In the genomic region with DNA sequence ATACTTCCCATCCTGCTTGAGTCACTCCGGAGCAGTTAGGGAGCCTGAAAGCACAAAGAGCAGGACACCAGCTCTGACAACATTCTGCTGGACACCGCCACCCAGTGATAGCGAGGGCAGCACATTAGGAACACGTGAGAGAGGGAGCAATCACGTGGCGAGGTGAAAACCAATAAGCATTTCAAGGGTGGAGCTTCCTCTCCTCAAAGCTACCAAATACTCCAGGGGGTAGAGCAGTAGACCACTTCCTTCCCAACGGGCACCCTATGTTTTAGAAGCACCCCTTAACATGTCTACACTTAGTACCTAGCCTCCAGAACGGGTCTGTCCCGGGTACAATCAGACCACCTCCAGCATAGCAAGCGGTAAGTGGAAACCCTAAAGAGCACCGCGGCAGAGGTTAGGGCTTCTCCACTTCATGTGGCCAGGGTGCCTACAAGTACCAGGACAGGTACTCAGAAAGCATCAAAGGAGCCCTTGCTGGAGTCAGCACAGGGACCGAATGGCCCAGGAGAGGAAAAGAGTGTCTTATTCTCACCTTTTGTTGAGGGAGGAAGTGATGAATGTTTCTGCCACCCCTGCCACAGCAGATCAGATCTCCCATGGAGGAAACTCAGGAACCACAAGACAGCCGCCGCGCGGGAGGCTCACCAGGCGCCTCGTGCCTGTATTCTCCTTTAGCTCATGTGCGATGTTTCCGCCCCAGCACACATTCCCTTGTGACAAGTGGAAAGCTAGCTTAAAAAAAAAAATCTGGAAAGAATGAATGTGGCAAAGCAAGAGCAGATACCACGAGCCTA, we compare ENCODE assay signal across 11 mouse cellular contexts. TPM values are rescaled to one million over a fixed set of nuclear protein-coding genes. Genes with fewer than 3 reads are reported as not detected.
DNase-seq lines count a peak whose midpoint lies in the region; ATAC-seq and TF ChIP-seq lines count a peak whose summit lies in the region.
"Had no signal": no experiment of that assay in that cellular context is flagged by ENCODE, and none has a peak within 500 bp of the region (broad histone marks: within the 10 kb centered on the region; RNA-seq: fewer than 3 reads in every experiment).

No protein-coding gene starts in this region.

- no peak overlapping the region for H3K4me3 ChIP-seq in liver, embryonic 12.5 days
- H3K4me3 ChIP-seq in hindbrain, postnatal 0 days (ENCODE audit: low read length): no peak overlapping the region
- H3K4me3 ChIP-seq: limb, embryonic 15.5 days had no signal

- peak; percentile 23 for DNase-seq in layer of hippocampus, adult 9-11 months
- DNase-seq in layer of hippocampus, postnatal 25 days (ENCODE audit: extremely low spot score in 1 of 2, low spot score in 1 of 2): no peak
- DNase-seq in spleen, postnatal 36 days (ENCODE audit: low spot score in 2 of 2): peak; percentile 57 to 65
- no peak for DNase-seq in ovary, postnatal 36 days (ENCODE audit: low spot score)
- DNase-seq in hindbrain, postnatal 0 days (ENCODE audit: low spot score): no peak
- DNase-seq in layer of hippocampus, adult 18-20 months (ENCODE audit: low spot score in 2 of 2): no peak
- DNase-seq: cerebellum, postnatal 36 days had no signal

- ATAC-seq in activated CD4-positive, CD25-positive, alpha-beta regulatory T cell, adult 4 months: peak; percentile 89
- peak; percentile 46; the same call in 1 of the 2 replicates for ATAC-seq in liver, embryonic 12.5 days
- no peak for ATAC-seq in hindbrain, postnatal 0 days

- WGBS in liver, embryonic 12.5 days (ENCODE audit: insufficient replicate concordance): 31% methylated on average over 22 of the region's 22 CpGs
- WGBS in hindbrain, postnatal 0 days: 69% methylated on average over 22 of the region's 22 CpGs

- H3K4me1 ChIP-seq in liver, embryonic 12.5 days: no peaks in the 10 kb centered on the region
- H3K4me1 ChIP-seq in hindbrain, postnatal 0 days (ENCODE audit: insufficient read depth, low read length): no peaks in the 10 kb centered on the region
- H3K4me1 ChIP-seq: limb, embryonic 15.5 days had no signal

- no peak overlapping the region for H3K9ac ChIP-seq in liver, embryonic 12.5 days
- no peak overlapping the region for H3K9ac ChIP-seq in hindbrain, postnatal 0 days (replicated peaks; ENCODE audit: low read length)
- H3K9ac ChIP-seq: limb, embryonic 15.5 days had no signal

- TF ChIP-seq CTCF in hindbrain, postnatal 0 days (IDR thresholded peaks at IDR 0.05; ENCODE audit: low read depth): no peak

- no peaks in the 10 kb centered on the region for H3K36me3 ChIP-seq in liver, embryonic 12.5 days
- H3K36me3 ChIP-seq in hindbrain, postnatal 0 days (ENCODE audit: insufficient read depth, low read length): no peaks in the 10 kb centered on the region
- H3K36me3 ChIP-seq: G1E; limb, embryonic 15.5 days had no signal

- H3K27me3 ChIP-seq in liver, embryonic 12.5 days (replicated peaks): no peaks in the 10 kb centered on the region
- H3K27me3 ChIP-seq in hindbrain, postnatal 0 days (ENCODE audit: insufficient read depth, low read length): no peaks in the 10 kb centered on the region
- H3K27me3 ChIP-seq: limb, embryonic 15.5 days had no signal

- no peak overlapping the region for H3K27ac ChIP-seq in liver, embryonic 12.5 days
- H3K27ac ChIP-seq in hindbrain, postnatal 0 days: no peak overlapping the region
- H3K27ac ChIP-seq: limb, embryonic 15.5 days had no signal

- H3K9me3 ChIP-seq in liver, embryonic 12.5 days (replicated peaks): no peaks in the 10 kb centered on the region
- H3K9me3 ChIP-seq in hindbrain, postnatal 0 days (ENCODE audit: low read length): no peaks in the 10 kb centered on the region
- H3K9me3 ChIP-seq: G1E; limb, embryonic 15.5 days had no signal

- H3K4me2 ChIP-seq in liver, embryonic 12.5 days: peak overlapping the region; percentile 33
- no peak overlapping the region for H3K4me2 ChIP-seq in hindbrain, postnatal 0 days (ENCODE audit: low read depth, low read length)
- H3K4me2 ChIP-seq: limb, embryonic 15.5 days had no signal

RNA-seq across cellular contexts. Expression of gene Papolg, which starts 48.8 kb away (rescaled TPM):
- 10 to 100 TPM; 19.0 TPM for total RNA-seq in layer of hippocampus, postnatal 25 days (2021)
- polyA plus RNA-seq in activated CD4-positive, CD25-positive, alpha-beta regulatory T cell, adult 4 months (2017; shearing (Covaris generic)): 10 to 100 TPM; 34.0 to 43.1 TPM
- polyA plus RNA-seq in liver, embryonic 12.5 days (2016; fragmentation: Nextera tagmentation; extraction: Ambion mirVana): 7.0 and 7.5 TPM in 2 replicates
- 13.4 and 14.0 TPM in 2 replicates for total RNA-seq in hindbrain, postnatal 0 days (2014; rRNA removed)
- polyA plus RNA-seq in hindbrain, postnatal 0 days (2015; fragmentation: Nextera tagmentation; extraction: Ambion mirVana): 8.0 and 9.3 TPM in 2 replicates
- total RNA-seq in layer of hippocampus, adult 18-20 months (2021): 10 to 100 TPM; 19.5 to 20.3 TPM

Comparison
In these comparisons a context has a peak if more than half of its experiments do, and no peak if none do; other contexts are left out.
1. DNase-seq: peak in layer of hippocampus, adult 9-11 months (single experiment) and spleen, postnatal 36 days (2 of 2); none in layer of hippocampus, postnatal 25 days (0 of 2), ovary, postnatal 36 days (single experiment), hindbrain, postnatal 0 days (single experiment) and layer of hippocampus, adult 18-20 months (0 of 2).